Mouse (Mus musculus) embryonic facial prominence, embryonic 13.5 days (tissue): Measurements from ENCODE around the gene Tyw5. TPM values are rescaled to one million over a fixed set of nuclear protein-coding genes. Genes with fewer than 3 reads are reported as not detected.

Experiments
- polyA plus RNA-seq: library from polyadenylated mRNA; unstranded; fragments of >200 nt; fragmentation: Nextera tagmentation; extraction: Ambion mirVana; gene quantifications from 2 replicates; pipeline ENCODE4 v1.2.1, GENCODE M21; 2015

Tyw5 gene
- polyA plus RNA-seq, 1 experiment from 2014 or later: 27.0 TPM

Other genes starting within 250 kb of the Tyw5 start
- gene 1700066M21Rik, start 29.5 kb downstream of the Tyw5 start, polyA plus RNA-seq: 15.0 and 16.5 TPM in 2 replicates
- 17.5 and 18.4 TPM in 2 replicates for gene Maip1, start 773 bp downstream of the Tyw5 start, polyA plus RNA-seq